Mouse (Mus musculus) WW6 (cell line): Measurements from ENCODE around the gene Reps2.

Experiments used
- DNase-seq: peaks from one replicate; pipeline ENCODE4 v3.0.0-alpha.2; 2013; ENCODE audit warnings: low read depth, low spot score

The Reps2 gene

GRCm38 (mm10) chrX:162500962-162501361 lies 142.5 kb downstream of the Reps2 start:
- DNase-seq: no peak

GRCm38 (mm10) chrX:162496485-162496884 lies 147.0 kb downstream of the Reps2 start:
- no peak for DNase-seq

- no peak for DNase-seq
Measured at GRCm38 (mm10) chrX:162488630-162489029, 154.8 kb downstream of the Reps2 start.

GRCm38 (mm10) chrX:162487734-162488133 lies 155.7 kb downstream of the Reps2 start:
- no peak for DNase-seq

GRCm38 (mm10) chrX:162470213-162470612 lies 173.2 kb downstream of the Reps2 start:
- DNase-seq: no peak

- no peak for DNase-seq
Measured at GRCm38 (mm10) chrX:162462156-162462555, 181.3 kb downstream of the Reps2 start.

- DNase-seq: no peak
Measured at GRCm38 (mm10) chrX:162456445-162456844, 187.0 kb downstream of the Reps2 start.

GRCm38 (mm10) chrX:162455364-162455763 lies 188.1 kb downstream of the Reps2 start:
- DNase-seq: no peak

GRCm38 (mm10) chrX:162453821-162454402 lies 189.5 kb downstream of the Reps2 start:
- DNase-seq: no peak

GRCm38 (mm10) chrX:162452642-162453041 lies 190.8 kb downstream of the Reps2 start:
- DNase-seq: no peak

- no peak for DNase-seq
Measured at GRCm38 (mm10) chrX:162447974-162448373, 195.5 kb downstream of the Reps2 start.

- DNase-seq: no peak
Measured at GRCm38 (mm10) chrX:162446678-162447318, 196.7 kb downstream of the Reps2 start.

- no peak for DNase-seq
Measured at GRCm38 (mm10) chrX:162443387-162443786, 200.1 kb downstream of the Reps2 start.

GRCm38 (mm10) chrX:162442970-162443369 lies 200.5 kb downstream of the Reps2 start:
- DNase-seq: no peak

GRCm38 (mm10) chrX:162432776-162433543 lies 210.5 kb downstream of the Reps2 start:
- DNase-seq: no peak

- no peak for DNase-seq
Measured at GRCm38 (mm10) chrX:162427698-162428097, 215.8 kb downstream of the Reps2 start.

GRCm38 (mm10) chrX:162419431-162419830 lies 224.0 kb downstream of the Reps2 start:
- DNase-seq: no peak

GRCm38 (mm10) chrX:162413124-162413523 lies 230.3 kb downstream of the Reps2 start:
- DNase-seq: no peak

- DNase-seq: no peak
Measured at GRCm38 (mm10) chrX:162407291-162407690, 236.2 kb downstream of the Reps2 start.

GRCm38 (mm10) chrX:162402487-162402886 lies 241.0 kb downstream of the Reps2 start:
- DNase-seq: no peak

- no peak for DNase-seq
Measured at GRCm38 (mm10) chrX:162380730-162381129, 262.7 kb downstream of the Reps2 start.

- DNase-seq: no peak
Measured at GRCm38 (mm10) chrX:162363206-162363605, 280.2 kb downstream of the Reps2 start.
